Mouse (Mus musculus): ENCODE measurements around the gene Sctr.
A peak's percentile ranks its signal among the peaks of the same experiment; 100 is the strongest.

DNA sequence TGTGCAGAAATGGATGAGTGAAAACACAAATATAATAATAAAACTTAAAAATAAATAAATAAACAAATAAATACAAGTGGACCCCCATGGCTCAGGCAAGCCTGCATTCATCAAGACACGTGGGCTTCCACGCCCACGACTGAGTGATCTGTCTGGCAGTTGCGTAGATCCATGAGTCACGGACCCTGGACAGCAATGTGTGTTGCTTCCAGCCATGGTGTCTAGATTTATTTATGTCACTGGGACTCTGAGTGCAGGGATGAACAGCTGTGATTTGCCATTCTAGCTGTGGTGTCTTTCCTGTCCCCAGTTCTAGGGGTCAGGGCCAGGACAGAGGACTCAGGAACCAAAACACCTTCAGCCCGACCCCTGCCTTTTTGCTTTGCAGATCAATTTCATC lies 48.3 kb downstream of the Sctr start:
- TF ChIP-seq USF1 (IDR thresholded peaks at IDR 0.05; ENCODE audit: low read depth) (peak; percentile 79), TCF12 (IDR thresholded peaks at IDR 0.05; ENCODE audit: insufficient read depth, poor library complexity, severe bottlenecking) (peak; percentile 79), POLR2A (IDR thresholded peaks at IDR 0.05; ENCODE audit: insufficient read length, low read depth) (no peak), TCF3 (IDR thresholded peaks at IDR 0.05; ENCODE audit: insufficient read length, low read depth) (no peak), MYOD1 (IDR thresholded peaks at IDR 0.05; ENCODE audit: control insufficient read depth in 1 of 3, insufficient read length in 2 of 3, low read depth in 2 of 3) (peak; percentile 65 to 95 (median 87)), POLR2AphosphoS2 (IDR thresholded peaks at IDR 0.05; ENCODE audit: insufficient read length, low read depth) (no peak)

Data from myocyte (in vitro differentiated cells).